Mouse (Mus musculus) hindbrain, embryonic 10.5 days (tissue): ENCODE measurements around the gene Gm4922. TPM values are rescaled to one million over a fixed set of nuclear protein-coding genes. Genes with fewer than 3 reads are reported as not detected.

Experiments
- DNase-seq: peaks from one replicate; pipeline ENCODE4 v3.0.0-alpha.2; 2017; ENCODE audit warnings: low spot score
- H3K27ac ChIP-seq: fragments of 300-500 bp; sonication (generic); 2 replicates; pipeline ENCODE4 v1.5.1; 2016; ENCODE audit warnings: mild to moderate bottlenecking, moderate library complexity
- H3K27me3 ChIP-seq: fragments of 300-500 bp; sonication (generic); 2 replicates; pipeline ENCODE4 v1.6.1; 2016; ENCODE audit warnings: mild to moderate bottlenecking; ENCODE audit not compliant: poor library complexity, insufficient read depth, severe bottlenecking
- H3K36me3 ChIP-seq: fragments of 300-500 bp; sonication (generic); 2 replicates; pipeline ENCODE4 v1.6.1; 2016; ENCODE audit warnings: mild to moderate bottlenecking, moderate library complexity
- H3K4me1 ChIP-seq: fragments of 300-500 bp; sonication (generic); replicated peaks from 2 replicates; pipeline ENCODE4 v1.6.1; 2016; ENCODE audit warnings: mild to moderate bottlenecking
- H3K4me3 ChIP-seq: fragments of 300-500 bp; sonication (generic); 2 replicates; pipeline ENCODE4 v1.5.1; 2016; ENCODE audit warnings: mild to moderate bottlenecking, moderate library complexity
- H3K9me3 ChIP-seq: fragments of 300-500 bp; sonication (generic); 2 replicates; pipeline ENCODE4 v1.6.1; 2016; ENCODE audit warnings: mild to moderate bottlenecking, moderate library complexity
- WGBS: fragments of 180-500 bp; shearing (Covaris S2); methylation state at CpG from one replicate; pipeline ENCODE4 v1.1.7; 2016; 5-methylcytosine and 5-hydroxymethylcytosine counted together
- polyA plus RNA-seq: library from polyadenylated mRNA; unstranded; fragments of >200 nt; fragmentation: Nextera tagmentation; extraction: Ambion mirVana; gene quantifications from 2 replicates; pipeline ENCODE4 v1.2.1, GENCODE M21; 2016

Gene Gm4922
- polyA plus RNA-seq: not detected in 2 replicates

DNA sequence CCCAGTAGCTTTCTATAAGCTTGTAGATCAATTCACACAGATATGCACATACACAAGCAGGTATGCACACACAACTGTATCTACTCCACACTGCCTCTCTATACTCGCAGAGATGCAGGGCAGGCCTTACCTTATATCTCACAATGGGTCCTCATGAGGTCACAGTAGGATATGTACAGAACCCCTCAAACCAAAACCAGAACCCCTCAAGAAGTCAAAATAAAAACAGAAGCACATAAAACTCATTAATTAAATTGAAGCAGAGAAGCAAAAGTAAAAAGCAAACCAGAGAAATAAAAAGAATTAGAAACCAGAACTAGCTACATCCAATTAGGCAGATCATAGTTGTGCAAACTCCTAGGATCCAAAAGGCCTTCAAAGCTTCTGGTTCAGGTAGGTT, at the start of gene Gm4922:
Gene Gm4922 (minus strand): TSS at position 101 of the 400 bp plus-strand sequence.
- H3K4me1 ChIP-seq: no peaks in the 10 kb centered on the region
- 94% methylated on average over 1 of the region's 1 CpGs for WGBS

DNA sequence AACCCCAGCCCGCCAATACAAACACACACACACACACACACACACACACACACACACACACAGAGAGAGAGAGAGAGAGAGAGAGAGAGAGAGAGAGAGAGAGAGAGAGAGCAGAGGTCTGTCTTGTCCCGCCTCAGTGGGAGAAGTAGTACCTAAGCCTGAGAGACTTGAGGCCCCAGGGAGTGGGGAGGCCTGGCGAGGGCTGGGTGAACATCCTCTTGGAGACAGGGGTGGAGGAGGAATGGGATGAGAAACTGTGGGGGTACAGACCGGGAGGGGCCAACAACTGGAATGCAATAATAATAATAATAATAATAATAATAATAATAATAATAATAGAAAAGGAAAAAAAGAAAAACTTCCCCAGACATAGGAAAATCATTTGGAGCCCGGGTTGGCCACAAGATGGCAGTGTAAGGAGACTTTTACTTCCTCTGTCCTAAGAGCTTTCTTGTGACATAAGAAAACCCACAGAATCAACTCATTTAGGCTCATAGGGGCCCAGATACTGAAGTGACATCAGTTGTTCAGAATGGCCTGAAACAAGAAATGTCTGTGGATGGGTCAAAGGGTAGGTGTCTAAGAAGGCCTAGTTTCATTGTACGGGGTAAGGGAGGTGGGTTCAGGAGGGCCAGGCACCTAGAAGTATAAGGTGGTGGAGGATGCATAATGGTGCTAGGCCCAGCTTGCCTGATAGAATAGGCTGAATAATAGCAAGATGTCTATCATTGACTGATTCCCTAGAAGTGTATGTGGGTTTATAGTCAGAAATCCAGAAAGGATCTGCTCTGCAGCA, 49.3 kb upstream of the Gm4922 start:
- 44% methylated on average over 5 of the region's 6 CpGs for WGBS
- Histone ChIP-seq H3K36me3 (no peaks in the 10 kb centered on the region), H3K27me3 (no peaks in the 10 kb centered on the region), H3K4me1 (no peaks in the 10 kb centered on the region), H3K27ac (no peak overlapping the region), H3K4me3 (no peak overlapping the region), H3K9me3 (no peaks in the 10 kb centered on the region)
- no peak for DNase-seq

More for the DNA sequence above, at the start of gene Gm4922:
- DNase-seq: no peak
- H3K27me3 ChIP-seq: no peaks in the 10 kb centered on the region
- H3K36me3 ChIP-seq: no peaks in the 10 kb centered on the region
- no peak within 1 kb of the TSS for H3K27ac ChIP-seq
- H3K9me3 ChIP-seq: no peaks in the 10 kb centered on the region
- no peak within 1 kb of the TSS for H3K4me3 ChIP-seq

DNA sequence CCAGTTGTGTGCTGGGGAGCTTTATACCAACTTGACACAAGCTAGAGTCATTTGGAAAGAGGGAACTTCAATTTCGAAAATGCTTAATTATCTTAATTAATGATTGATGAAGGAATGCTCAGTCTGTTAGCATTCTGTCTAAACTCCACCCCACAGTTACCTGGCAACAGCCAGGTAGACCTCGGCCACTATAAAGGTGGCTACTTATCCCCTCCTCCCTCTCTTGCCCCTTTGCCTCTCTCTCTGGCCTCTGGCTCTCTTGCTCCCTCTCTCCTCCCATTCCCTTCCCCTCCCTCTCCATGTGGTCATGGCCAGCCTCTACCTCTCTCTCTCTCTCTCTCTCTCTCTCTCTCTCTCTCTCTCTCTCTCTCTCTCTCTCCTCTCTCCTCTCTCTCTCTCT, 47.8 kb upstream of the Gm4922 start:
- WGBS: 63% methylated on average over 2 of the region's 2 CpGs

DNA sequence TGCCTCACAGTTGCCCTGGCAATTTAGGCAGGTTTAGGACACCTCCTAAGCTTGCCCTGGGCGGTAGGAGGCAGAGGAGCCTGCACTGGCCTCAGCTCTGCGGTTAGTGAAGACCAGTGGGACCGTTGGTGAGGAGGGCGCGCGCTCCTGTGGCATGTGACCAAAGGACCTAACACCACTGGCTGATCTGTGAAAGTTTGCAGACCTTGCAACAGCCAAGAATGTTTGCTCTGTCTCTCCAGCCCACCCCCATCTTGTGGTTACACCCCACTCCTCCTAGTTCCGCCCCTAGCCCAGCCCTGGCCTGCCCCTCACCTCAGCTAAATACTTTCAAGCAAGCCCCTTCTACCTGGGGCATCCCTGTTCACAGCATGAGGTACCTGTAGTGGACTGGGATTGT, 45.2 kb upstream of the Gm4922 start:
- Histone ChIP-seq H3K27ac (no peak overlapping the region), H3K4me3 (no peak overlapping the region), H3K9me3 (no peaks in the 10 kb centered on the region), H3K36me3 (no peaks in the 10 kb centered on the region), H3K27me3 (no peaks in the 10 kb centered on the region), H3K4me1 (no peaks in the 10 kb centered on the region)
- 52% methylated on average over 7 of the region's 7 CpGs for WGBS
- DNase-seq: no peak

More for the DNA sequence above, 47.8 kb upstream of the Gm4922 start:
- Histone ChIP-seq H3K4me3 (no peak overlapping the region), H3K36me3 (no peaks in the 10 kb centered on the region), H3K4me1 (no peaks in the 10 kb centered on the region), H3K9me3 (no peaks in the 10 kb centered on the region), H3K27me3 (no peaks in the 10 kb centered on the region), H3K27ac (no peak overlapping the region)
- no peak for DNase-seq

DNA sequence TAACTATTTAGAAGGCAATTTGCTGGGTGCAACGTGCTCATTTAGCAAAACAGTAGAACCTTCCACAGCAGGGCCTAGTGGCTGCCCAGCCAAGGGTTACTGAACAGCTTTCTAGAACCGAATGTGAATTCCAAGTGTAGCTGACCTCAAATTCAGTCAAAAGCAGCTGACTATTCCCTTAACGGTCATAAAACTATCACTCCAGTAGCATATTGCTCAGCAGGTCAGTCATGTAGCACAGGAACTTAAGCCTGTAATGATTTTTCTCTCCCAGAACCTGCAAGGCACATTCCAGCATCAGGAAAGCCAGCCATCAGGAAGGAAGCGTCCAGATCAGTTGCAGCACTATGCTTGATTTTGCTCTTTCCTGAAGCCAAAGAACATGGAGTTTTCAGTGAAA, 43.8 kb upstream of the Gm4922 start:
- DNase-seq: no peak
- Histone ChIP-seq H3K36me3 (no peaks in the 10 kb centered on the region), H3K27ac (no peak overlapping the region), H3K9me3 (no peaks in the 10 kb centered on the region), H3K27me3 (no peaks in the 10 kb centered on the region), H3K4me3 (no peak overlapping the region), H3K4me1 (no peaks in the 10 kb centered on the region)
- 86% methylated on average over 4 of the region's 4 CpGs for WGBS

DNA sequence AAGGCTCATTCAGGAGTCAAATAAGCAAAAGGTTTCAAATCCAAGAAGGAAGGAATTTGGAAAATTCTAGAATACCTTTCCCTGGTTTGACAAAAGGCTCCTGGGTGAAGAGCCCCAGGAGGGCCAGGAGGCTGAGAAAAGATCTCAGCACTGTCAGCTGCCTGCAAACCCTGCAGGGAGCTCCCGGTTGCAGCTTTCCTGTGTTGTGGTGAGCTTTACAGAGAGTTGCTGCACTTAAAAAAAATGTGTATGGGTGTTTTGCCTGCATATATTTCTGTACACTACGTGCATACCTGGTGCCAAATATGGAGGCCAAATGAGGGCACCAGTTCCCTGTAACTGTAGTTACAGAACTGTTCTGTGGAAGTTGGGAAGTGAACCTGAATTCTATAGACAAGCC, 41.3 kb upstream of the Gm4922 start:
- Histone ChIP-seq H3K4me1 (no peaks in the 10 kb centered on the region), H3K27ac (no peak overlapping the region), H3K27me3 (no peaks in the 10 kb centered on the region), H3K9me3 (no peaks in the 10 kb centered on the region), H3K36me3 (no peaks in the 10 kb centered on the region), H3K4me3 (no peak overlapping the region)
- DNase-seq: no peak
- WGBS: 39% methylated on average over 2 of the region's 2 CpGs

DNA sequence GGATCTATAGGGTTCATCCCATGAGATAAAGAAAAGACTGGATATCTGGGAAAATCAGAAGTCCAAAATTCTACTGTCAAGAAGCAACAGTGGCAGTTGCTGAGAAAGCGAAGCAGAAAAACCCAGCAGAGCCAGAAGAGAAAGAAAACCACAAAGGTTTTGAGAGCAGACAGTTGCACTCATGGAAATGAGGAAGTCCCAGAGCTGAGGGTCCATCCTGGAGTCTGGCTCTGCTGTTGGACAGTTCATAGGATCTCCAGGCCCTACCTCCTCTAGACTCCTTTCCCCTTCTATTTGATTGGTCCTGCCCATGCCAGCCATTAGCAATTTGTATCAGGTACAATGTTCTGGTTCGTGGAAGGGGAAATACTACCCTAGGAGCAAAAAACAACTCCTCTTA, 39.5 kb upstream of the Gm4922 start:
- WGBS: 82% methylated on average over 2 of the region's 2 CpGs
- no peaks in the 10 kb centered on the region for H3K9me3 ChIP-seq
- H3K4me1 ChIP-seq: no peaks in the 10 kb centered on the region
- H3K36me3 ChIP-seq: no peaks in the 10 kb centered on the region
- H3K27me3 ChIP-seq: no peaks in the 10 kb centered on the region
- no peak for DNase-seq
- no peak overlapping the region for H3K4me3 ChIP-seq
- no peak overlapping the region for H3K27ac ChIP-seq

DNA sequence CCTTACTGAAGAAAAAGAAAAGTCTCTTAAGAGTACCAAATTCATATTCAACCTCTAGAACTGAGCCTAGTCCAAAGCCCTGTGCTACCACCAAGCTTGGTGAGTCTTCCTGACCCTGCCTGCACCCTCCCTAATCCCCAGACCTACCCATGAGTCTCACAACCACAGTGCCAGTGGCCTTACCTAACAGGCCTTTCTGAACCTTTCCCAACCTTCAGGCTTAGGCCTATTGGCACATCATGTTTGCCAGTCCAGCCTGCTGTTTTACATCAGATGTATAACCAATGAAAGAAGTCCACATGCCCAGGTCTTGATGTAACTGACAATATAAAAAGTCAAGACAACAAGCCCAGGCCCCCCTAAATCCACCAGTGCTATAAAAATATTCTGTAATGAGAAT, 38.5 kb upstream of the Gm4922 start:
- H3K4me3 ChIP-seq: no peak overlapping the region
- H3K27ac ChIP-seq: no peak overlapping the region
- no peak for DNase-seq
- H3K27me3 ChIP-seq: no peaks in the 10 kb centered on the region
- H3K4me1 ChIP-seq: no peaks in the 10 kb centered on the region
- H3K36me3 ChIP-seq: no peaks in the 10 kb centered on the region
- H3K9me3 ChIP-seq: no peaks in the 10 kb centered on the region

DNA sequence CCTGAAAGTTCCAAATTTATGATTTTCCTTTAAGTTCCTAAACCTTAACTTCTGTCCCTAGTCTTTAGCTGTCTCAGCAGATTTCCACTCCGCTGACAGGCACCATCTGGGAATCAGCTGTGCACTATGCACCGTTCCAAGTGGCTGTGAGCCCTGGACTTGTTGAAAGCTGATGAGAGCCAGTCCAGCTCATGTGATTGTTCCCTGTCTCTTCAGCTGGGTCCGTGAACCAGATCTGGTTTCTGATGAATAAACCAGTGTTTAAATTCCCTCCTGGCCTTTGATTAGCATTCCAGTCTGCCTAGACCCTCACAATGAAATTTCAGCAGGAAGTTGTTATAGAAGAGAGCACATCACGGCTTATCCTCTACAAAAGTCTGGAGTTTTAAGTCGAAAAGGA, 30.0 kb upstream of the Gm4922 start:
- 0 out of 2 replicates have a peak, but pooled peaks cover 6% of the 10 kb centered on the region for H3K4me1 ChIP-seq
- no peak overlapping the region for H3K4me3 ChIP-seq
- no peaks in the 10 kb centered on the region for H3K9me3 ChIP-seq
- no peak overlapping the region for H3K27ac ChIP-seq
- 68% methylated on average over 5 of the region's 5 CpGs for WGBS
- peak; percentile 49 for DNase-seq
- H3K36me3 ChIP-seq: no peaks in the 10 kb centered on the region
- H3K27me3 ChIP-seq: no peaks in the 10 kb centered on the region

DNA sequence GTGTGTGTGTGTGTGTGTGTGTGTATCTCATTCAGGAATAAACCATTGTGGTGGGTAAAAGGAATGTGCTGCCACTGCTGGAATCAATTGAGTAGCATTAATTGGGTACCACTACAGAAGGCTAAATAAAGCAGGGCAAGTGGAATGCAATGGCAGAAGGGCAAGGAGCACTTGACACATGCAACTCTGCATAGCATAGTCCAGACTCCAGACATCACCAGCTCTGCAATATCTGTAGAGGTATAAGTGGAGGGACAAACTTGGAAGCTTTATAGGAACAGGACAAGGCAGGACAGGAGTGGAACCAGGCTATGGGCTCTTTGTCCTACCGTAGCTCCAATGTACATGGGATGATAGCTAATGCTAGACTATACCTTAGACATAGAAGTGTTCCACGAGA, 25.2 kb upstream of the Gm4922 start:
- no peak for DNase-seq
- Histone ChIP-seq H3K27ac (no peak overlapping the region), H3K9me3 (no peaks in the 10 kb centered on the region), H3K4me1 (no peaks in the 10 kb centered on the region), H3K27me3 (no peaks in the 10 kb centered on the region), H3K4me3 (no peak overlapping the region), H3K36me3 (no peaks in the 10 kb centered on the region)
- 80% methylated on average over 2 of the region's 2 CpGs for WGBS

DNA sequence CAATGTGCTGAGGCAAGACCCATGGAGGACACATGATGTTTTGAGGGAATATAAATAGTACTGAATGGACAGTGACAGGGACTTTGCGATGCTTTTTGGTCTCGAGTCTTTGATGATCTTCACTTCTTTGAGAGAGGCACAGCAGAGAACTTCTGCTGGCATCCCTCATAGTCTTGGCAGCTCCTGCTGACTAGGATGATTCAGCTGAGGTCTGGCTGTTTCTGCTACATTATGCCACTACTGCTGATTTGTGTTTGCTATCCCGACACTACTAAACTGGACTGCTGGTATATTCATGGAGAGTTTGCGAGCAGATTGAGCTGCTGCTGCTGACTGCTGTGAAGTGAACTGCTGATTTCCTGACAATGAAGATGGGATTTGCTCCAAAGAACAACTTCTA, 3.5 kb upstream of the Gm4922 start:
- no peaks in the 10 kb centered on the region for H3K4me1 ChIP-seq
- no peak overlapping the region for H3K27ac ChIP-seq
- H3K36me3 ChIP-seq: no peaks in the 10 kb centered on the region
- H3K9me3 ChIP-seq: no peaks in the 10 kb centered on the region
- H3K27me3 ChIP-seq: no peaks in the 10 kb centered on the region
- 89% methylated on average over 4 of the region's 4 CpGs for WGBS
- DNase-seq: no peak
- no peak overlapping the region for H3K4me3 ChIP-seq

DNA sequence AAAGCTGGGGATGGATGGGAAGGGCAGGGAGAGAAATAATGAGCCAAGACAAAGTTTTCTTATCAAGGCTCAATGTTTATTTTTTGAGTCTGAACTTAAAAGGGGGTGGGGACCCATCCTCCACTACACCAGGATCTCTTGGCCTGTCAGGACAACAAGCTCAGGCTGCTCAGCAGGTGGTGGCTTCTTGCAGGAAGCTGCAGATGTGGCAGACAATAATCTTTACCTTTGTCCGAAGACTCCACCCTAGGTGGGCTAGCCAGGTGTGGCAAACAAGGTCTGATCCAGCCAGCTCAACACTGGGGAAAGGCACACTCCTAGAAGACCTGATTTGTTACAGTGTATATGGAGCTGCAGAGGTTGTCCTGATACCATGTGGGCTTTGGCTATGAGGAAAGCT, 2.0 kb upstream of the Gm4922 start:
- no peak for DNase-seq
- H3K36me3 ChIP-seq: no peaks in the 10 kb centered on the region
- no peak overlapping the region for H3K4me3 ChIP-seq
- H3K4me1 ChIP-seq: no peaks in the 10 kb centered on the region
- H3K27ac ChIP-seq: no peak overlapping the region
- H3K27me3 ChIP-seq: no peaks in the 10 kb centered on the region
- 64% methylated on average over 1 of the region's 1 CpGs for WGBS
- no peaks in the 10 kb centered on the region for H3K9me3 ChIP-seq

DNA sequence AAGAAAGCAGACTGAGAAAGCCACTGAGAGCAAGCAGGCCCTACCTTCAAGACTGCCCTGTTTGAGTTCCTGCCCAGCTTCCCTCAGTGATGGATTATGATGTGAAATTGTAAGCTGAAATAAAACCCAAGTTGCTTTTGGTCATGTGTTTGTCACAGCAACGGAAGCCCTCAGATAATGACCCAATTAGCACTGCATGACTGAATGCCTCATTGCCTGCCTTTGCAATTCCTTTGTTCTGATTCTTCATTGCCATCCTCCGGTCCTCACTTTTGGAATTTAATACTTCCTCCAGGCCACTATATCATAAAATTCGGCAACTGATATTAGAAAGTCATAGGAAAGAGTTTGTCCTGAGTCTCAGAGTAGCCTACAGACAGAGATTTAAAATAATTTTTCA, 9.0 kb downstream of the Gm4922 start:
- Histone ChIP-seq H3K4me1 (no peaks in the 10 kb centered on the region), H3K27me3 (no peaks in the 10 kb centered on the region), H3K9me3 (no peaks in the 10 kb centered on the region), H3K4me3 (no peak overlapping the region), H3K27ac (no peak overlapping the region), H3K36me3 (no peaks in the 10 kb centered on the region)
- no peak for DNase-seq
- WGBS: 58% methylated on average over 3 of the region's 3 CpGs
